Mouse (Mus musculus) E14TG2a.4 (cell line): ENCODE data around the gene Abcb1a.

Experiments used
- CTCF ChIP-seq: conservative IDR thresholded peaks from 2 replicates; pipeline ENCODE4 v1.5.1; 2014; ENCODE audit warnings: low read length
- NANOG ChIP-seq: IDR thresholded peaks from 2 replicates; pipeline ENCODE4 v1.6.1; 2014; ENCODE audit warnings: borderline replicate concordance, low read length, mixed read lengths

DNA sequence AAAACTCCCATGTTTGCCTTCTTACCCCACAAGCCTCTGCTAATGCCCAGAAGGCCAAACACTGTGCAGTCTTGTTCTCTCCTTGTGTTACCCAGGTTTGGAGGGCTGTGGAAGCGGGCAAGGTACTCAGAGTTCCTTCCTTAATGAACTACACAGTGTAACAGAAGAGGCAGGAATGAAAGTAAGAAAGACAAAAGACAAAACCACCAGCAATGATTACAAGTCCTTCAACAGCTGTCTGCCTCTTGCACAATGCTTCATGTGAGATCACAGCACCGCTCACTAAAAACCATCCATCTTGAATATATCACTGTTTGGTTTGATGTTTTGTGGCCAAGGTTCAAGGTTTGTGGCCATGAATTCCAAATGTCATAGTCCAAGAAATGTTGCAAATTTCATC lies 118.4 kb downstream of the Abcb1a start:
- no peak for TF ChIP-seq CTCF
- TF ChIP-seq NANOG, result no peak
